Mouse (Mus musculus): ENCODE measurements around the gene Adamts18.

The Adamts18 gene

DNA sequence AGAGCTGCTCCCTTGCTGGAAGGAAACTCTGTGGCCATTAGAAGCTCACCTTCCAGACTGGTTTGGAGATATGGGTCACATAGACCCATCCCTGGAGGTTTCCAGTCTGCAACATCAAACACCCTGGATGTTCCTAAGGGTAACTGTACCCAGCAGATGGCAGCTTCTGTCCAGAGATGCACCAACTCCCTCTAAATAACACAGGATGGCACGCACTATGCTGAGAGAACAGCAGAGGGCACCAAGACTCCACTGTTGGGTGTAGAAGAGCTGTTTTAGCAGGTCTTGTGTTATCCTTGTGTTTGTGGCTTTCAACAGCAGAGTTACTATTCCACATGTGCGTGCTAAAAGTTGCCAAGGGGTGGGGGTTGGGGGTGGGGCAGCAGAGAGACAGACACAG, 184.0 kb downstream of the Adamts18 start:
- DNase-seq (ENCODE audit: low spot score in 2 of 2) = peak; percentile 79 to 85

DNA sequence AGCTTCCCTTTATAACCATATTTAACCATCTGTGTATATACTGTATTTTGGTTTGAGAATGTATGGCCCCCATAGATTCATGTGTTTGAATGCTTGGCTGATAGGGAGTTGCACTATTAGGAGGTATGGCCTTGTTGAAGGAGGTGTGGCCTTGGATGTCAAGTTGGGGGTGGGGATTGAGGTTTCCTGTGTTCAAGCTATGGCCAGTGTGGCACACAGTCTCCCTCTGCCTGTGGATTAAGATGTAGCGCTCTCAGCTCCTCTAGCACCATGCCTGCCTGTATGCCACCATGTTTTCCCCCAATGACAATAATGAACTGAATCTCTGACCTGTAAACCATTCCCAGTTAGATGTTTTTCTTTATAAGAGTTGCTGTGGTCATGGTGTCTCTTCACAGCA, 188.4 kb downstream of the Adamts18 start:
- DNase-seq (ENCODE audit: low spot score in 2 of 2) = no peak

DNA sequence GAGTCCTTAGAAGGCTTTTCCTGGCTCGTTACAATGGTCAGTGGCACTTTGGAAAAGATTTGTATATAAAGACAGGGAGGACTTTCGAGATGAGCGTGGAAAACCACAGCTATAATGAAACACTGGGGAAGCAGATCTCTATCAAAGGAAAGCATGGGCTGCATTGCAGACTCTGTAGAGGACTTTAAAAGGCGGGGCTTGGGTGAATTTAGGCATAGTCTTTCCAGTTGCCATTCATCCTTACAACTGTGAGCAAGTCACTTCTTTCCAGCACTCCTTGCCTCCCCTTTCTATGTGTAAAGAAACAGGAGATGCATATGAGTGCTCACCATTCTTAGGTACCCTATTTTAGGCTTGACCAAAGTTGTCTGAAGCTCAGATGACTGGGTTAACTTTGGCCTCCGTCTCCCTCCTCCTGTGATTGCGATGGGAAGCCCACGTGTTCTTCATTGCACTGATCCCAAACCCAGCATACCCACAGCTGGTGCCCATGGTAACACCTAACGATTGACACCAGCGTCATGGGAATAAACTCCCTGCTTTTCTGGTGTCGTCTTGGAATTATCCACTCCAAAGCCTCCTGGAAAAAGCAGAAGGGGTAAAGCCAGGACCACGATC, 191.7 kb downstream of the Adamts18 start:
- DNase-seq (ENCODE audit: low spot score in 2 of 2) = no peak

DNA sequence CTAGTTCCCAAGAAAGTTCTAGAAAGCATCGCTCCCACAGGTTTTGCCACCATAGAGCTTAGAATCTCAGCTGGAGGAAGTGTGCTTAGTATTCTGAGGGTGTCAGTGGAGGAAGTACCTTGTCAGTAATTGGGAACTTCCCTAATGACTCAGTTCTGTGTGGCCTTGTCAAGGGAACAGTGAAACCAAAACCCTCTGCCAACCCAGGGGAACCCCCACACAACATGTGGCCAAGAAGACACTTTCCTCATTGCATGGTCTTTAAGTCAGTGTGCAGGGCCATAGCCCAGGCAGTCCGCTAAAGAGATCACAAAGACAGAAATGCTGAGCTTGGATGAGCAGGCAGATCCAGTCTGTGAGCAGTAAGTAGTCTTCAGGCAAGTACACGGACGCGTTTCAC, 192.4 kb downstream of the Adamts18 start:
- no peak for DNase-seq (ENCODE audit: low spot score in 2 of 2)

GRCm38 (mm10) chr8:113653151-113653550, 195.4 kb downstream of the Adamts18 start:
- DNase-seq (ENCODE audit: low spot score in 2 of 2) = no peak

GRCm38 (mm10) chr8:113652450-113652849, 196.1 kb downstream of the Adamts18 start:
- DNase-seq (ENCODE audit: low spot score in 2 of 2) = no peak
